Mouse (Mus musculus) midbrain, embryonic 15.5 days (tissue): Measurements from ENCODE around the gene Snx9. TPM values are rescaled to one million over a fixed set of nuclear protein-coding genes. Genes with fewer than 3 reads are reported as not detected.
A peak's percentile ranks its signal among the peaks of the same experiment; 100 is the strongest.

Experiments used
- ATAC-seq: fragments of 200-750 bp; cut with Nextera tagmentation; replicated peaks from 2 replicates; pipeline ENCODE4 v1.8.0; 2017; ENCODE audit warnings: moderate TSS enrichment
- H3K27ac ChIP-seq: fragments of 300-500 bp; sonication (generic); 2 replicates; pipeline ENCODE4 v1.5.1; 2015; ENCODE audit warnings: mild to moderate bottlenecking, inconsistent platforms
- H3K27me3 ChIP-seq: fragments of 300-500 bp; sonication (generic); replicated peaks from 2 replicates; pipeline ENCODE4 v1.6.1; 2015; ENCODE audit warnings: inconsistent platforms
- H3K36me3 ChIP-seq: fragments of 300-500 bp; sonication (generic); replicated peaks from 2 replicates; pipeline ENCODE4 v1.6.1; 2015; ENCODE audit warnings: inconsistent platforms
- H3K4me1 ChIP-seq: fragments of 300-500 bp; sonication (generic); 2 replicates; pipeline ENCODE4 v1.6.1; 2015; ENCODE audit warnings: inconsistent platforms
- H3K4me2 ChIP-seq: fragments of 300-500 bp; sonication (generic); 2 replicates; pipeline ENCODE4 v1.6.1; 2015; ENCODE audit warnings: inconsistent platforms, mild to moderate bottlenecking, moderate library complexity
- H3K4me3 ChIP-seq: fragments of 300-500 bp; sonication (generic); 2 replicates; pipeline ENCODE4 v1.5.1; 2015; ENCODE audit warnings: mild to moderate bottlenecking, inconsistent platforms
- H3K9ac ChIP-seq: fragments of 300-500 bp; sonication (generic); 2 replicates; pipeline ENCODE4 v1.6.1; 2015; ENCODE audit warnings: mild to moderate bottlenecking, inconsistent platforms
- H3K9me3 ChIP-seq: fragments of 300-500 bp; sonication (generic); 2 replicates; pipeline ENCODE4 v1.6.1; 2016; ENCODE audit warnings: inconsistent platforms
- WGBS: fragments of 180-500 bp; shearing (Covaris S2); methylation state at CpG from one replicate; pipeline ENCODE4 v1.1.7; 2015; ENCODE audit warnings: mixed read lengths; 5-methylcytosine and 5-hydroxymethylcytosine counted together
- polyA plus RNA-seq: library from polyadenylated mRNA; unstranded; fragments of >200 nt; fragmentation: Nextera tagmentation; extraction: Ambion mirVana; gene quantifications from 2 replicates; pipeline ENCODE4 v1.2.1, GENCODE M21; 2015

The Snx9 gene
- polyA plus RNA-seq, 1 experiment from 2014 or later, result 6.9 TPM

- Histone ChIP-seq H3K4me3 (no peak overlapping the region), H3K4me2 (no peak overlapping the region), H3K27me3 (no peaks in the 10 kb centered on the region), H3K9ac (no peak overlapping the region), H3K27ac (no peak overlapping the region), H3K36me3 (no peaks in the 10 kb centered on the region), H3K9me3 (no peaks in the 10 kb centered on the region), H3K4me1 (no peaks in the 10 kb centered on the region)
- 64% methylated on average over 8 of the region's 8 CpGs for WGBS
- ATAC-seq, result no peak
Observed at GRCm38 (mm10) chr17:5924238-5924637, 83.1 kb downstream of the Snx9 start.

GRCm38 (mm10) chr17:5926710-5927109 lies 85.6 kb downstream of the Snx9 start:
- H3K27ac ChIP-seq, result no peak overlapping the region
- H3K4me3 ChIP-seq, result no peak overlapping the region
- ATAC-seq, result no peak
- 90% methylated on average over 7 of the region's 7 CpGs for WGBS
- H3K4me1 ChIP-seq, result no peaks in the 10 kb centered on the region
- H3K9ac ChIP-seq, result no peak overlapping the region
- no peaks in the 10 kb centered on the region for H3K36me3 ChIP-seq
- no peaks in the 10 kb centered on the region for H3K27me3 ChIP-seq
- H3K4me2 ChIP-seq, result no peak overlapping the region
- H3K9me3 ChIP-seq, result no peaks in the 10 kb centered on the region

- Histone ChIP-seq H3K9me3 (no peaks in the 10 kb centered on the region), H3K4me1 (no peaks in the 10 kb centered on the region), H3K4me2 (no peak overlapping the region), H3K4me3 (no peak overlapping the region), H3K27ac (no peak overlapping the region), H3K9ac (no peak overlapping the region), H3K27me3 (no peaks in the 10 kb centered on the region), H3K36me3 (no peaks in the 10 kb centered on the region)
- no peak for ATAC-seq
- 79% methylated on average over 6 of the region's 6 CpGs for WGBS
Observed at GRCm38 (mm10) chr17:5929031-5929430, 87.9 kb downstream of the Snx9 start.

GRCm38 (mm10) chr17:5932161-5932560 lies 91.0 kb downstream of the Snx9 start:
- Histone ChIP-seq H3K27me3 (no peaks in the 10 kb centered on the region), H3K4me1 (peaks cover 11% of the 10 kb centered on the region), H3K4me3 (no peak overlapping the region), H3K9me3 (no peaks in the 10 kb centered on the region), H3K9ac (no peak overlapping the region), H3K36me3 (no peaks in the 10 kb centered on the region), H3K4me2 (no peak overlapping the region), H3K27ac (no peak overlapping the region)
- WGBS, result 84% methylated on average over 5 of the region's 5 CpGs
- ATAC-seq, result no peak

GRCm38 (mm10) chr17:5934554-5935324 lies 93.6 kb downstream of the Snx9 start:
- Histone ChIP-seq H3K27me3 (no peaks in the 10 kb centered on the region; the same call in none of the 2 replicates), H3K4me1 (peaks cover 11% of the 10 kb centered on the region), H3K4me2 (peak overlapping the region; percentile 87), H3K4me3 (peak overlapping the region; percentile 45), H3K9ac (peak overlapping the region; percentile 44), H3K27ac (no peak overlapping the region; the same call in 1 of the 2 replicates), H3K9me3 (no peaks in the 10 kb centered on the region), H3K36me3 (no peaks in the 10 kb centered on the region)
- ATAC-seq, result peak; percentile 56; the same call in 1 of the 2 replicates
- under 1% methylated on average over 30 of the region's 30 CpGs for WGBS

GRCm38 (mm10) chr17:5935680-5936079 lies 94.6 kb downstream of the Snx9 start:
- H3K4me2 ChIP-seq, result no peak overlapping the region; the same call in 1 of the 2 replicates
- no peak overlapping the region for H3K4me3 ChIP-seq
- H3K27ac ChIP-seq, result no peak overlapping the region
- no peaks in the 10 kb centered on the region for H3K9me3 ChIP-seq
- WGBS, result 64% methylated on average over 3 of the region's 3 CpGs
- H3K36me3 ChIP-seq, result no peaks in the 10 kb centered on the region
- peaks cover 13% of the 10 kb centered on the region for H3K4me1 ChIP-seq
- peaks cover 9% of the 10 kb centered on the region for H3K27me3 ChIP-seq
- no peak for ATAC-seq
- H3K9ac ChIP-seq, result no peak overlapping the region

GRCm38 (mm10) chr17:5936276-5936675 lies 95.1 kb downstream of the Snx9 start:
- H3K36me3 ChIP-seq, result no peaks in the 10 kb centered on the region
- 51% methylated on average over 14 of the region's 14 CpGs for WGBS
- no peak overlapping the region for H3K4me3 ChIP-seq
- H3K9ac ChIP-seq, result no peak overlapping the region
- peaks cover 16% of the 10 kb centered on the region for H3K4me1 ChIP-seq
- no peak overlapping the region for H3K4me2 ChIP-seq
- no peaks in the 10 kb centered on the region for H3K9me3 ChIP-seq
- H3K27ac ChIP-seq, result no peak overlapping the region
- ATAC-seq, result no peak
- H3K27me3 ChIP-seq, result peaks cover 12% of the 10 kb centered on the region

- Histone ChIP-seq H3K4me2 (no peak overlapping the region), H3K4me3 (no peak overlapping the region), H3K36me3 (no peaks in the 10 kb centered on the region), H3K4me1 (peaks cover 22% of the 10 kb centered on the region), H3K27ac (no peak overlapping the region), H3K9me3 (no peaks in the 10 kb centered on the region), H3K9ac (no peak overlapping the region), H3K27me3 (peaks cover 23% of the 10 kb centered on the region)
- no peak for ATAC-seq
- WGBS, result 78% methylated on average over 2 of the region's 2 CpGs
Observed at GRCm38 (mm10) chr17:5937441-5937840, 96.3 kb downstream of the Snx9 start.

- H3K27me3 ChIP-seq, result peaks cover 29% of the 10 kb centered on the region
- H3K4me2 ChIP-seq, result no peak overlapping the region
- H3K4me1 ChIP-seq, result peaks cover 16% of the 10 kb centered on the region
- H3K36me3 ChIP-seq, result no peaks in the 10 kb centered on the region
- no peak overlapping the region for H3K9ac ChIP-seq
- no peak for ATAC-seq
- H3K27ac ChIP-seq, result no peak overlapping the region
- no peaks in the 10 kb centered on the region for H3K9me3 ChIP-seq
- no peak overlapping the region for H3K4me3 ChIP-seq
- WGBS, result 59% methylated on average over 12 of the region's 12 CpGs
Observed at GRCm38 (mm10) chr17:5939871-5940270, 98.7 kb downstream of the Snx9 start.

GRCm38 (mm10) chr17:5940792-5941191 lies 99.7 kb downstream of the Snx9 start:
- peak overlapping the region; percentile 52 for H3K4me3 ChIP-seq
- WGBS, result 0% methylated on average over 31 of the region's 38 CpGs
- peak overlapping the region; percentile 18; the same call in 1 of the 2 replicates for H3K9ac ChIP-seq

GRCm38 (mm10) chr17:5941230-5942043 lies 100.3 kb downstream of the Snx9 start, which contains the start of gene Synj2:
Gene Synj2, plus strand, starts transcription at chr17:5941280.
- 2% methylated on average over 41 of the region's 52 CpGs for WGBS
- peak; percentile 75 for ATAC-seq

More at GRCm38 (mm10) chr17:5940792-5941191, 99.7 kb downstream of the Snx9 start:
- peak overlapping the region; percentile 90 for H3K4me2 ChIP-seq
- no peaks in the 10 kb centered on the region for H3K36me3 ChIP-seq
- no peak overlapping the region for H3K27ac ChIP-seq
- ATAC-seq, result peak; percentile 60; the same call in 1 of the 2 replicates
- H3K27me3 ChIP-seq, result peaks cover 29% of the 10 kb centered on the region
- no peaks in the 10 kb centered on the region for H3K9me3 ChIP-seq
- peaks cover 11% of the 10 kb centered on the region; the same call in 1 of the 2 replicates for H3K4me1 ChIP-seq

GRCm38 (mm10) chr17:5942156-5942555 lies 101.0 kb downstream of the Snx9 start:
- Histone ChIP-seq H3K27ac (no peak overlapping the region), H3K9ac (no peak overlapping the region), H3K4me2 (peak overlapping the region; percentile 90; the same call in 1 of the 2 replicates), H3K4me1 (peaks cover 11% of the 10 kb centered on the region; the same call in 1 of the 2 replicates), H3K9me3 (no peaks in the 10 kb centered on the region), H3K27me3 (peaks cover 29% of the 10 kb centered on the region), H3K36me3 (no peaks in the 10 kb centered on the region), H3K4me3 (no peak overlapping the region; the same call in 1 of the 2 replicates)
- no peak for ATAC-seq
- WGBS, result 86% methylated on average over 3 of the region's 3 CpGs

More at GRCm38 (mm10) chr17:5941230-5942043, 100.3 kb downstream of the Snx9 start, which contains the start of gene Synj2:
- Histone ChIP-seq H3K9me3 (no peaks in the 10 kb centered on the region), H3K9ac (peak within 1 kb of the TSS; percentile 41), H3K4me3 (peak within 1 kb of the TSS; percentile 52), H3K4me2 (peak within 1 kb of the TSS; percentile 90), H3K27ac (no peak within 1 kb of the TSS), H3K36me3 (no peaks in the 10 kb centered on the region), H3K4me1 (peaks cover 11% of the 10 kb centered on the region; the same call in 1 of the 2 replicates), H3K27me3 (peaks cover 29% of the 10 kb centered on the region)
